In the genomic region with DNA sequence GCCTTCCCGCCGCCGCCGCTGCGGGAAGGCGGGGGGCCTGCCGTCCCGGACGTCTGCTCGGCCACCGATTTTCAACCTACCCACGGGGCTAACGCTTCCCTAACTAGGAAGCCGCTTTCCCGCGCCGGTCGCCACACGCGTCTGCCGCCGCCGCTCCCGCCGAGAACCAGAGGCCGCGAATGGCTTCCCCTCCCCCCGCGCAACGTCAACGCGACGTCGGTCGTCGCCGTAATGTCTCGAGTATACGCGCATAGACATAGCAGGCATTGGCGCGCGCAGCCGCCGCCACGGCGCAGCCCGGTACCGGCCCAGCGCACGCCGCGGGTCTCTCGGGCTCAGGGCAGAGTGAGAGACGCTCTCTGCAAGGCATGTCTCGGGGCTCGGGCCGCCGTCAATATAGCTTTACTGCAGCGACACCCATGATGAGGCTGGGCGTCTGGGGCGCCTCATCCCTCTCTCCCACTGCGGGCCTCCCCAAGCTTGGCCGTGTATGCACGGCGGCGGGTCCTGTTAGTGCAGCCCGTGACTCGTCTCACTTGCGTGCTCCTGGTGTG, we compare ENCODE assay signal across 8 mouse cellular contexts. TPM values are rescaled to one million over a fixed set of nuclear protein-coding genes. Genes with fewer than 3 reads are reported as not detected.
A peak's percentile ranks its signal among the peaks of the same experiment; 100 is the strongest.
DNase-seq lines count a peak whose midpoint lies in the region; ATAC-seq and TF ChIP-seq lines count a peak whose summit lies in the region.

A gene (minus strand): TSS at position 180 of the 554 bp plus-strand sequence.

- under 1% methylated on average over 61 of the region's 70 CpGs for WGBS in hindbrain, embryonic 15.5 days

- peak; percentile 56 for ATAC-seq in Patski
- peak; percentile 92 for ATAC-seq in hindbrain, embryonic 15.5 days (ENCODE audit: low FRiP score, low read depth)

- H3K27ac ChIP-seq in hindbrain, embryonic 15.5 days (replicated peaks): peak within 1 kb of the TSS; percentile 99

- H3K9me3 ChIP-seq in hindbrain, embryonic 15.5 days: no peaks in the 10 kb centered on the region

- H3K27me3 ChIP-seq in Patski: no peaks in the 10 kb centered on the region
- no peaks in the 10 kb centered on the region for H3K27me3 ChIP-seq in hindbrain, embryonic 15.5 days

- no peak for TF ChIP-seq CTCF in Patski (IDR thresholded peaks at IDR 0.05)

- peak within 1 kb of the TSS; percentile 92 for H3K9ac ChIP-seq in hindbrain, embryonic 15.5 days

- in situ Hi-C loops in Patski (cut with MboI; ENCODE audit: low pct_unique_long_range_greater_than_20kb): no loop called here

- peaks cover 17% of the 10 kb centered on the region for H3K36me3 ChIP-seq in hindbrain, embryonic 15.5 days

- CTCF ChIA-PET in Patski (lab: Charles Lee): no interaction called here

- H3K4me2 ChIP-seq in hindbrain, embryonic 15.5 days: peak within 1 kb of the TSS; percentile 85

- peaks cover 22% of the 10 kb centered on the region for H3K4me1 ChIP-seq in hindbrain, embryonic 15.5 days (replicated peaks)

- POLR2A ChIA-PET in Patski (lab: Charles Lee): interaction anchor here (0.6 kb wide), 1 partner anchor 879 kb away, joined by 3 read pairs; no protein-coding TSS in a partner anchor

- H3K4me3 ChIP-seq in hindbrain, embryonic 15.5 days: peak within 1 kb of the TSS; percentile 84

- DNase-seq in Patski (ENCODE audit: low read depth, low spot score): no peak
- peak; percentile 97 to 99 for DNase-seq in cerebellum, postnatal 14 days
- peak; percentile 86 to 89 for DNase-seq in frontal cortex, postnatal 25 days (ENCODE audit: low spot score in 2 of 2)
- peak; percentile 81 for DNase-seq in left cerebral cortex, adult 11 months (ENCODE audit: low spot score)
- peak; percentile 90 to 93 for DNase-seq in lung, postnatal 4 days
- peak; percentile 82 for DNase-seq in retina, postnatal 7 days (ENCODE audit: low read depth, low spot score)
- DNase-seq in urinary bladder, adult 2 months (ENCODE audit: low spot score): peak; percentile 84

RNA-seq across cellular contexts. Expression of the gene that starts here (rescaled TPM):
- polyA plus RNA-seq in Patski (2021): 106 TPM
- 188 and 199 TPM in 2 replicates for polyA plus RNA-seq in hindbrain, embryonic 15.5 days (2015; fragmentation: Nextera tagmentation; extraction: Ambion mirVana)
- 50.5 and 58.4 TPM in 2 replicates for polyA plus RNA-seq in urinary bladder, adult 2 months (2012; rRNA removed)
